Mouse (Mus musculus) gastrocnemius, adult 2 months (tissue): ENCODE measurements at regions not wholly inside any gene's neighbourhood (a gene's known extent, or its start where the extent isn't known, plus 50 kb on each side); places are given as distances from the start of the nearest gene placed in this dataset.
"Not testable (repeated sequence)": the region's sequence is repeated elsewhere in the genome, so short reads cannot be mapped to it uniquely, and the experiment has no call there.

Experiments
- DNase-seq: peaks from one replicate; pipeline ENCODE4 v3.0.0; 2022
- H3K27ac ChIP-seq: fragments of 200-600 bp; 2 replicates; pipeline ENCODE4 v1.8.1; 2022; ENCODE audit warnings: mild to moderate bottlenecking
- H3K4me3 ChIP-seq: fragments of 200-600 bp; 2 replicates; pipeline ENCODE4 v1.8.1; 2022; ENCODE audit warnings: mild to moderate bottlenecking, moderate library complexity
- CTCF ChIP-seq: fragments of 200-600 bp; IDR thresholded peaks from 2 replicates; pipeline ENCODE4 v1.8.1; 2022; ENCODE audit warnings: antibody characterized with exemption, mild to moderate bottlenecking, moderate library complexity
- intact Hi-C: fragments of 180-260 bp; cut with DNase I; formaldehyde crosslinking; loops from one replicate; pipeline ENCODE4 v1.15.1; 2025

- DNase-seq, H3K27ac ChIP-seq, intact Hi-C loops, H3K4me3 ChIP-seq: not testable (repeated sequence)
Observed at GRCm38 (mm10) chr1:157622156-157622555, 115.6 kb downstream of the Sec16b start.

- DNase-seq = no peak
- intact Hi-C loops = no loop called here
- Histone ChIP-seq H3K27ac (no peak overlapping the region), H3K4me3 (no peak overlapping the region)
- TF ChIP-seq CTCF = no peak
Observed at GRCm38 (mm10) chr1:157632586-157632985, 126.1 kb downstream of the Sec16b start.

GRCm38 (mm10) chr1:157633470-157633869 is 126.9 kb downstream of the Sec16b start:
- intact Hi-C loops = no loop called here
- no peak for TF ChIP-seq CTCF

GRCm38 (mm10) chr1:157635776-157636175 is 129.2 kb downstream of the Sec16b start:
- no peak for DNase-seq
- no peak for TF ChIP-seq CTCF
- no peak overlapping the region for H3K4me3 ChIP-seq
- H3K27ac ChIP-seq = no peak overlapping the region
- intact Hi-C loops = no loop called here

More at GRCm38 (mm10) chr1:157633470-157633869, 126.9 kb downstream of the Sec16b start:
- Histone ChIP-seq H3K27ac (no peak overlapping the region), H3K4me3 (no peak overlapping the region)
- DNase-seq = no peak

- DNase-seq = no peak
- Histone ChIP-seq H3K27ac (no peak overlapping the region), H3K4me3 (no peak overlapping the region)
- intact Hi-C loops = no loop called here
- no peak for TF ChIP-seq CTCF
Observed at GRCm38 (mm10) chr1:157643524-157643923, 137.0 kb downstream of the Sec16b start.

GRCm38 (mm10) chr1:157645682-157646421 is 139.3 kb downstream of the Sec16b start:
- Histone ChIP-seq H3K4me3 (no peak overlapping the region), H3K27ac (no peak overlapping the region)
- no peak for TF ChIP-seq CTCF
- no peak for DNase-seq
- intact Hi-C loops = no loop called here

- H3K27ac ChIP-seq = no peak overlapping the region
- DNase-seq = no peak
- TF ChIP-seq CTCF = no peak
- intact Hi-C loops = no loop called here
- no peak overlapping the region for H3K4me3 ChIP-seq
Observed at GRCm38 (mm10) chr1:157655446-157655845, 148.9 kb downstream of the Sec16b start.

- no peak for DNase-seq
Observed at GRCm38 (mm10) chr1:157669626-157670025, 163.1 kb downstream of the Sec16b start.

GRCm38 (mm10) chr1:157684356-157684755 is 177.8 kb downstream of the Sec16b start:
- Histone ChIP-seq H3K4me3 (no peak overlapping the region), H3K27ac (no peak overlapping the region)
- TF ChIP-seq CTCF = no peak
- intact Hi-C loops = no loop called here
- DNase-seq = no peak

More at GRCm38 (mm10) chr1:157669626-157670025, 163.1 kb downstream of the Sec16b start:
- Histone ChIP-seq H3K4me3 (no peak overlapping the region), H3K27ac (no peak overlapping the region)
- intact Hi-C loops = no loop called here
- no peak for TF ChIP-seq CTCF

- TF ChIP-seq CTCF = no peak
- H3K27ac ChIP-seq = no peak overlapping the region
- intact Hi-C loops = no loop called here
- no peak overlapping the region for H3K4me3 ChIP-seq
- no peak for DNase-seq
Observed at GRCm38 (mm10) chr1:157695198-157695597, 188.7 kb downstream of the Sec16b start.

- no peak overlapping the region for H3K27ac ChIP-seq
- no peak overlapping the region for H3K4me3 ChIP-seq
- TF ChIP-seq CTCF = no peak
- intact Hi-C loops = no loop called here
- DNase-seq = no peak
Observed at GRCm38 (mm10) chr1:157703639-157704038, 197.1 kb downstream of the Sec16b start.

GRCm38 (mm10) chr1:157705364-157705763 is 198.8 kb downstream of the Sec16b start:
- intact Hi-C loops = no loop called here
- TF ChIP-seq CTCF = no peak
- no peak overlapping the region for H3K27ac ChIP-seq
- no peak for DNase-seq
- no peak overlapping the region for H3K4me3 ChIP-seq

GRCm38 (mm10) chr1:157707256-157707655 is 200.7 kb downstream of the Sec16b start:
- H3K4me3 ChIP-seq = no peak overlapping the region
- no peak for TF ChIP-seq CTCF
- no peak overlapping the region for H3K27ac ChIP-seq
- intact Hi-C loops = no loop called here
- no peak for DNase-seq

- peak; percentile 29 for DNase-seq
- intact Hi-C loops = no loop called here
- Histone ChIP-seq H3K27ac (no peak overlapping the region), H3K4me3 (no peak overlapping the region)
- no peak for TF ChIP-seq CTCF
Observed at GRCm38 (mm10) chr1:157709117-157709516, 202.6 kb downstream of the Sec16b start.
